Mouse (Mus musculus) spleen, postnatal 10 days (tissue): ENCODE results near the gene Prkcq.

ENCODE experiments used
- DNase-seq, 2 experiments: peaks; one replicate each; pipeline ENCODE4 v3.0.0; 2021 to 2022; ENCODE audit warnings: low spot score in 2 of 2

Gene Prkcq

GRCm38 (mm10) chr2:11171754-11172501 is at the start of gene Prkcq:
Gene Prkcq (plus strand): TSS chr2:11172108.
- DNase-seq: peak; percentile 34 to 47

- DNase-seq: no peak
These were observed 41.0 kb upstream of the Prkcq start for GRCm38 (mm10) chr2:11130881-11131280.

- DNase-seq: no peak
These were observed 36.2 kb upstream of the Prkcq start for GRCm38 (mm10) chr2:11135718-11136117.

GRCm38 (mm10) chr2:11138076-11138475 is 33.8 kb upstream of the Prkcq start:
- no peak for DNase-seq

GRCm38 (mm10) chr2:11139518-11140152 is 32.3 kb upstream of the Prkcq start:
- no peak for DNase-seq

- no peak for DNase-seq
These were observed 31.5 kb upstream of the Prkcq start for GRCm38 (mm10) chr2:11140385-11140784.

- DNase-seq: no peak
These were observed 22.8 kb upstream of the Prkcq start for GRCm38 (mm10) chr2:11149091-11149490.

- no peak for DNase-seq
These were observed 20.9 kb upstream of the Prkcq start for GRCm38 (mm10) chr2:11150975-11151374.

- DNase-seq: no peak
These were observed 20.1 kb upstream of the Prkcq start for GRCm38 (mm10) chr2:11151655-11152323.

GRCm38 (mm10) chr2:11159641-11160040 is 12.3 kb upstream of the Prkcq start:
- no peak for DNase-seq

- no peak for DNase-seq
These were observed 11.2 kb upstream of the Prkcq start for GRCm38 (mm10) chr2:11160696-11161095.

GRCm38 (mm10) chr2:11161336-11161735 is 10.6 kb upstream of the Prkcq start:
- no peak for DNase-seq

- no peak for DNase-seq
These were observed 9.2 kb upstream of the Prkcq start for GRCm38 (mm10) chr2:11162701-11163100.

- no peak for DNase-seq
These were observed 7.7 kb upstream of the Prkcq start for GRCm38 (mm10) chr2:11164170-11164569.

GRCm38 (mm10) chr2:11169721-11170335 is 2.1 kb upstream of the Prkcq start:
- no peak for DNase-seq

- DNase-seq: no peak
These were observed 1.0 kb downstream of the Prkcq start for GRCm38 (mm10) chr2:11172831-11173414.

- no peak for DNase-seq
These were observed 1.6 kb downstream of the Prkcq start for GRCm38 (mm10) chr2:11173521-11173920.

GRCm38 (mm10) chr2:11174101-11174500 is 2.2 kb downstream of the Prkcq start:
- DNase-seq: no peak

GRCm38 (mm10) chr2:11177880-11178279 is 6.0 kb downstream of the Prkcq start:
- DNase-seq: no peak

GRCm38 (mm10) chr2:11181510-11181909 is 9.6 kb downstream of the Prkcq start:
- no peak for DNase-seq

- no peak for DNase-seq
These were observed 10.2 kb downstream of the Prkcq start for GRCm38 (mm10) chr2:11182096-11182495.

GRCm38 (mm10) chr2:11183991-11184390 is 12.1 kb downstream of the Prkcq start:
- no peak for DNase-seq
